Mouse (Mus musculus): ENCODE results near the gene Bbs12.

Gene Bbs12

GRCm38 (mm10) chr3:37328489-37328888 is 16.1 kb downstream of the Bbs12 start:
- no peak for DNase-seq

GRCm38 (mm10) chr3:37329963-37330362 is 17.6 kb downstream of the Bbs12 start:
- no peak for DNase-seq

- no peak for DNase-seq
Observed at GRCm38 (mm10) chr3:37331999-37332449, 19.7 kb downstream of the Bbs12 start.

- no peak for DNase-seq
Observed at GRCm38 (mm10) chr3:37334053-37334452, 21.7 kb downstream of the Bbs12 start.

GRCm38 (mm10) chr3:37341110-37341509 is 28.8 kb downstream of the Bbs12 start:
- peak; percentile 13 for DNase-seq

GRCm38 (mm10) chr3:37342811-37343210 is 30.5 kb downstream of the Bbs12 start:
- DNase-seq: no peak

GRCm38 (mm10) chr3:37347671-37348070 is 35.3 kb downstream of the Bbs12 start:
- no peak for DNase-seq

- DNase-seq: peak; percentile 25
Observed at GRCm38 (mm10) chr3:37348221-37349165, 36.1 kb downstream of the Bbs12 start, which contains the start of gene Fgf2. Gene Fgf2, plus strand, starts transcription at chr3:37348346.

- no peak for DNase-seq
Observed at GRCm38 (mm10) chr3:37349166-37349548, 36.8 kb downstream of the Bbs12 start.

- DNase-seq: no peak
Observed at GRCm38 (mm10) chr3:37350386-37350785, 38.0 kb downstream of the Bbs12 start.

GRCm38 (mm10) chr3:37353951-37354481 is 41.7 kb downstream of the Bbs12 start:
- no peak for DNase-seq

- no peak for DNase-seq
Observed at GRCm38 (mm10) chr3:37354737-37355136, 42.4 kb downstream of the Bbs12 start.

- DNase-seq: no peak
Observed at GRCm38 (mm10) chr3:37360729-37361128, 48.4 kb downstream of the Bbs12 start.

GRCm38 (mm10) chr3:37365144-37365543 is 52.8 kb downstream of the Bbs12 start:
- DNase-seq: no peak

- DNase-seq: no peak
Observed at GRCm38 (mm10) chr3:37365976-37366375, 53.6 kb downstream of the Bbs12 start.

- no peak for DNase-seq
Observed at GRCm38 (mm10) chr3:37366381-37367053, 54.2 kb downstream of the Bbs12 start.

- DNase-seq: no peak
Observed at GRCm38 (mm10) chr3:37370407-37370806, 58.1 kb downstream of the Bbs12 start.
